Mouse (Mus musculus) left cerebral cortex, postnatal 10 days (tissue): Measurements from ENCODE around the gene Arid1a. TPM values are rescaled to one million over a fixed set of nuclear protein-coding genes. Genes with fewer than 3 reads are reported as not detected.

Experiments
- DNase-seq, 2 experiments: peaks; one replicate each; pipeline ENCODE4 v3.0.0; 2021 to 2022; ENCODE audit warnings: low spot score in 2 of 2, mixed read lengths in 1 of 2; ENCODE audit errors: extremely low spot score in 1 of 2
- intact Hi-C: fragments of 180-260 bp; cut with DNase I; formaldehyde crosslinking; loops from one replicate; pipeline ENCODE4 v1.15.1; 2025
- microRNA-seq: library from miRNA; unstranded; fragments of <30 nt; microRNA quantifications from one replicate; pipeline ENCODE4 v1.2.0, GENCODE M21; 2022
- total RNA-seq, 2 experiments: library from RNA; stranded (reverse); gene quantifications; 2 replicates each; pipeline ENCODE4 v1.2.3; 2021

Arid1a gene
- total RNA-seq, 2 experiments from 2014 or later = 76.0 to 76.8 TPM

DNA sequence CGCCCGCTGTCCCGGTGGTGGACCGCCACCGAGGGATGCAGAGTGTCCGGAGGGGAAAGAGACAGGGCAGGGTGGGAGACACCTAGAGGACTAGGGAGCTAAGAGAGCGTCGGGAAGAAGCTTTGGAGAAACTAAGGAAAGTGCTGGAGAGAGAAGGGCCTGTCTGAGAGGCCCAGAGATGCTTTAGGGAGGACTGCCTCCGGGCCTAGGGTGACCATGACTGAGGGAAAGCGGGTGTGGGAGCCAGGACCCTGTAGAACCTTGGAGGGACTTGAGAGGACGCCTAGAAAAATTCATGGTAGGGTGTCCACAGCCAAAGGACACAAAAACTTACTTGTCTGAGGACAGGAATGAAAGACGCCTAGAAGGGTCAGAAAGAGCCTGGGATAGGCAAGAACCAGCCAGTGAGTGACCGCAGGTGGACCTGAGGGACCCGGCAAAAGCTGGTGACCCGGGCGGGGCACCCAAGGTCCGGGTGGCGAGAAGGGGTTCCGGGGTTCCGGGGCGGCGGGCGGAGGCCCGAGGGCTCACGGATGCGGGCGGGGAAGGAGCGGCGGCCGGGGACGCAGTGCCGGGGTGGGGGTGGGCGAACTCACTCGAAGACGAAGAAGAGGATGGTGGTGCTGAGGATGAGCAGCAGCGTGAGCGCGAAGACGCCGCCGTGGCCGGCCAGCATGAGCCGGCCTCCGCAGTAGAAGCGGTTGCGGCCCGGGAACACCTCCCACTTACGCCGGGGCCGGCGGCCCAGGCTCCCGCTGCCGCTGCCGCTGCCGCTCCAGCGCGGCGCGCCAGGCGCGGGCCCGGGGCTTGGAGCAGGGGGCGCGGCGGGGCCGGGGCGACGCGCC is 123.9 kb downstream of the Arid1a start:
- peak in 1 of 2 experiments; percentile 52 for DNase-seq
- intact Hi-C loops = no loop called here

DNA sequence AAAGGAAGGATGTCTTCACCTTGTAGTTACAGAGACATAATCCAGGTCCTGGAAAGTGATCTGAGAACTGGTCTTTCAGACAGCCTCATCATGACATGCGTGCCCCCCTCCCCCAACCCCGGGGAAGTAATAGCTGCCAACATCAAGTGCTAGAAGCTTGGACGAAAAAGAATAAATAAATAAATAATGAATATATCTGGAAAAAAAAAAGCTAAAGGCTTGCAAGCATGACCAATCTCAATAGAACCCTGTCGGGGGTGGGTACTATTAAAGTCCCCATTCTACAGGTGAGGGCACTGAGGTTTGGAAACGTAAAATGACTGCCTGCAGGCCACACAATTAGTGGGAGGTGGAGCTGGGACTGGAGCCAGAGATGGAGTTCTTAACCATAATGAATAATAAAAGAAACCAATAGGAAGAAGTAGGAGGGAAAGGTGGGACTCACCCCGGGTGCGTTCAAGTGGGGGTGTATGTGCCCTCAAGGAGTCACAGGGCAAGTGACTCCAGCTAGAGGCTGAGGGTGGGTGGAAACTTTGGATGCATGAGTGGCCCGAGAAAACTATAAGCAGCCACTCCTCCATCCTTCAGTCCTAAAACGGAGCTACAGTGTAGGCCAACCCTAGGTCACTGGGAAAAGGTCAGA is 124.7 kb downstream of the Arid1a start:
- intact Hi-C loops = no loop called here

GRCm38 (mm10) chr4:133631071-133631768 is 125.3 kb downstream of the Arid1a start:
- no peak for DNase-seq
- intact Hi-C loops = no loop called here

More for the DNA sequence above, 124.7 kb downstream of the Arid1a start:
- no peak for DNase-seq

DNA sequence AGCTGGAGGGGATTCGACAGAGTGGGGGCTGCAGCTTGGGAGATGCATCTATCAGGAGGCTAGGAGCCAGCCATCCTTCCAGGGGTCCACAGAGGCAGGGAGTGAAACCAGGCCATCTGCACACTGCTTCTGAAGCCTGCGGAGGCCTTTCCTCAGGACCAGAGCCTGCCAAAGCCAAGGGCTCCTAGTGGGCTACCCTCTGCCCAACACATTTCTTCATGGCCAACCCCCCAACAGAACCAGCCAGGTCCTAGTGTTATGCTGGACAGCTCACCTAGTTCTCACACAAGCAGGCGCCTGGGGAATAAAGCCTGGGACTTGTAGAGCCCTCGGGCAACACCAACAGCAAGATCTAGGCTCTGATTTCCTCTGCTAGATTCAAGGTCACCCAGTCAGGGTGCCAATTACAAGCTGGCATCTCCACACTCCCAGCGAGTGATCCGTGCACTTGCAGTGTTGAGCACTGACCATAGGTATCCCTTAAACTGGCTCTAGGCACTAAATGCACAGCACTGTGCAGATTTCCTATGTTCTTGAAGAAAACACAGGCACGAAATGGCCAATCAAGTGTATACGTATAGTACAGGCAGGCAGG is 126.1 kb downstream of the Arid1a start:
- intact Hi-C loops = no loop called here
- DNase-seq = no peak

DNA sequence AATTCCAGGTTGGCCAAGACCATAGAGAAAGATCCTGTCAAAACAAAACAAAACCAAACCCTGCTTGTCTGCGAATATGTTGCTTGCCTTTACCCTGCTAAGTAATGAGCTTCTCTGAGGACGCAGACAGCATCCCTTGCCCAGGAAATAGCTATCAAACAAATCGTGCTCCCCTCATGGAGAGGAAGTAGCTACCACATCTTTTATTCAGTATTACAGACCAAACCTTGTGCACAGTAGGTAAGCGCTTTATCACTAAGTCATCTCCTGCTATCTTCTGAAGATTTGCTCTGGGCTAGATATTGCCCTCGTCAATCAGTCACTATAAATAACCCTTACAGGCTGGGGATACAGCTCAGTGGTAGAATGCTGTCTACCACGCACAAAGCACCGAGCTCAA is 127.4 kb downstream of the Arid1a start:
- intact Hi-C loops = no loop called here
- DNase-seq = no peak

Small RNAs within 50 kb of the gene (microRNA-seq; reads per million reads assigned to microRNA genes)
- not detected for gene Mir7227

Other genes with a start within 250 kb of the Arid1a start
- under 1 TPM in 1 of 2 experiments, not detected in 1; 0.47 TPM for gene Kdf1, start 237.8 kb downstream of the Arid1a start, total RNA-seq
- 100 to 1,000 TPM; 106 to 120 TPM for gene Nudc, start 210.8 kb downstream of the Arid1a start, total RNA-seq
- not detected for gene Nr0b2, start 203.4 kb downstream of the Arid1a start, total RNA-seq
- gene Gpatch3, start 182.0 kb downstream of the Arid1a start, total RNA-seq = 1 to 10 TPM; 6.7 TPM
- gene Gpn2, start 172.4 kb downstream of the Arid1a start, total RNA-seq = 10 to 100 TPM; 10.3 to 11.2 TPM
- 1 to 10 TPM; 1.4 to 1.7 TPM for gene Sfn, start 154.6 kb downstream of the Arid1a start, total RNA-seq
- 10 to 100 TPM; 31.8 to 34.1 TPM for gene Zdhhc18, start 106.6 kb downstream of the Arid1a start, total RNA-seq
- 10 to 100 TPM in 1 of 2 experiments, 1 to 10 TPM in 1; 8.8 to 10.1 TPM for gene Pigv, start 84.1 kb downstream of the Arid1a start, total RNA-seq
- 10 to 100 TPM; 11.0 to 15.2 TPM for gene Rps6ka1, start 131.0 kb upstream of the Arid1a start, total RNA-seq
- 100 to 1,000 TPM; 181 to 183 TPM for gene Hmgn2, start 211.9 kb upstream of the Arid1a start, total RNA-seq
- 10 to 100 TPM; 57.1 to 61.4 TPM for gene Dhdds, start 244.1 kb upstream of the Arid1a start, total RNA-seq